ENCODE assay signal across 8 mouse cellular contexts in the genomic region with DNA sequence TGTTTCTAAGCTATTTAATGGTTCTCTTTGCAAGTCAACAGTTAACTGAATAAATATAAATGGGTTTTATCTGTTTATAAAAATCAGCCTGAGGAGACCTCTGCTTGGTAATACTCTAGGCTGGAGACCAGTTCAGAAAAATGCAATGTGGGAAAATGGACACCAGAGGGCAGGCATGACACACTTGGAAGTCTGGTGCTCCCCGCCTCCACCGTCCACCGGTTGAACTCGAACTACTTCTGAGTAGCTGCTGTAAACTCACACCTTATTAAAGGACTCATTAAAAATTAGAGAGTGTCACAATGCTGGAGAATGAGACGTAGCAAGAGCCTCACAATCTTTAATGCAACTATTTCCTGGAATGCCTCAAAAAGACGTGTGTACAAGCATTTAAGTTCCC. TPM values are rescaled to one million over a fixed set of nuclear protein-coding genes. Genes with fewer than 3 reads are reported as not detected.
DNase-seq lines count a peak whose midpoint lies in the region; ATAC-seq and TF ChIP-seq lines count a peak whose summit lies in the region.

No protein-coding gene starts in this region.

- no peaks in the 10 kb centered on the region for H3K27me3 ChIP-seq in heart, embryonic 12.5 days (replicated peaks)
- H3K27me3 ChIP-seq in intestine, postnatal 0 days (replicated peaks; ENCODE audit: control insufficient read depth, insufficient read depth, low read length) = no peaks in the 10 kb centered on the region
- no peaks in the 10 kb centered on the region for H3K27me3 ChIP-seq in midbrain, embryonic 13.5 days
- no peaks in the 10 kb centered on the region for H3K27me3 ChIP-seq in small intestine, adult 2 months (ENCODE audit: control insufficient read depth, insufficient read depth, low read length)

- H3K36me3 ChIP-seq in heart, embryonic 12.5 days = no peaks in the 10 kb centered on the region
- H3K36me3 ChIP-seq in intestine, postnatal 0 days (ENCODE audit: control insufficient read depth, insufficient read depth) = no peaks in the 10 kb centered on the region
- no peaks in the 10 kb centered on the region for H3K36me3 ChIP-seq in midbrain, embryonic 13.5 days
- H3K36me3 ChIP-seq in small intestine, adult 2 months (ENCODE audit: control insufficient read depth, insufficient read depth, low read length) = no peaks in the 10 kb centered on the region

- no peak overlapping the region for H3K4me2 ChIP-seq in heart, embryonic 12.5 days
- H3K4me2 ChIP-seq in intestine, postnatal 0 days (replicated peaks; ENCODE audit: low read depth) = no peak overlapping the region
- no peak overlapping the region for H3K4me2 ChIP-seq in midbrain, embryonic 13.5 days (replicated peaks)

- no peak for ATAC-seq in heart, embryonic 12.5 days (ENCODE audit: insufficient number of reproducible peaks, low FRiP score)
- ATAC-seq in intestine, postnatal 0 days = no peak
- ATAC-seq in midbrain, embryonic 13.5 days = peak; percentile 89

- H3K4me3 ChIP-seq in heart, embryonic 12.5 days = no peak overlapping the region
- H3K4me3 ChIP-seq in intestine, postnatal 0 days (ENCODE audit: low read depth, low read length) = no peak overlapping the region
- no peak overlapping the region for H3K4me3 ChIP-seq in midbrain, embryonic 13.5 days (replicated peaks)
- H3K4me3 ChIP-seq in small intestine, adult 2 months (ENCODE audit: low read depth, low read length) = no peak overlapping the region

- TF ChIP-seq CTCF in intestine, postnatal 0 days (IDR thresholded peaks at IDR 0.05; ENCODE audit: low read depth) = peak; percentile 90
- TF ChIP-seq CTCF in small intestine, adult 2 months (IDR thresholded peaks at IDR 0.05; ENCODE audit: extremely low read depth, insufficient read length, insufficient replicate concordance, low read depth, low read length) = peak; percentile 81; the same call in 1 of the 2 replicates

- no peak overlapping the region for H3K9ac ChIP-seq in heart, embryonic 12.5 days
- no peak overlapping the region for H3K9ac ChIP-seq in intestine, postnatal 0 days (ENCODE audit: low read depth, low read length)
- H3K9ac ChIP-seq in midbrain, embryonic 13.5 days (replicated peaks) = no peak overlapping the region

- no peak for TF ChIP-seq POLR2A in small intestine, adult 2 months (IDR thresholded peaks at IDR 0.05; ENCODE audit: low read depth, low read length)

- H3K4me1 ChIP-seq in heart, embryonic 12.5 days (replicated peaks) = no peaks in the 10 kb centered on the region; the same call in 1 of the 2 replicates
- H3K4me1 ChIP-seq in intestine, postnatal 0 days (replicated peaks; ENCODE audit: control insufficient read depth, insufficient read depth, low read length) = no peaks in the 10 kb centered on the region
- H3K4me1 ChIP-seq in midbrain, embryonic 13.5 days (replicated peaks) = no peaks in the 10 kb centered on the region
- peaks cover 2% of the 10 kb centered on the region; the same call in 1 of the 2 replicates for H3K4me1 ChIP-seq in small intestine, adult 2 months (ENCODE audit: control insufficient read depth, insufficient read depth, insufficient read length, low read length)

- intact Hi-C loops in left cerebral cortex, postnatal 25 days (cut with DNase I) = loop anchor here (5.0 kb wide), 1 partner anchor 648 kb away; no protein-coding TSS in a partner anchor

- WGBS in heart, embryonic 12.5 days = 9% methylated on average over 6 of the region's 6 CpGs
- 10% methylated on average over 6 of the region's 6 CpGs for WGBS in intestine, postnatal 0 days
- 10% methylated on average over 6 of the region's 6 CpGs for WGBS in midbrain, embryonic 13.5 days
- 6% methylated on average over 6 of the region's 6 CpGs for WGBS in small intestine, adult 2 months

- H3K27ac ChIP-seq in heart, embryonic 12.5 days (ENCODE audit: poor library complexity, severe bottlenecking) = no peak overlapping the region
- no peak overlapping the region for H3K27ac ChIP-seq in intestine, postnatal 0 days (ENCODE audit: low read depth, low read length)
- no peak overlapping the region for H3K27ac ChIP-seq in midbrain, embryonic 13.5 days
- H3K27ac ChIP-seq in small intestine, adult 2 months (ENCODE audit: insufficient read depth, low read depth, low read length) = no peak overlapping the region

- peak; percentile 92 for DNase-seq in heart, adult 11 months
- DNase-seq in cerebellum, postnatal 25 days = peak; percentile 60 to 80
- DNase-seq in gastrocnemius, adult 8-10 months (ENCODE audit: low spot score in 2 of 2) = peak; percentile 22 to 37
- DNase-seq in left cerebral cortex, postnatal 25 days (ENCODE audit: low spot score in 2 of 2) = peak; percentile 71 to 79

- no peaks in the 10 kb centered on the region for H3K9me3 ChIP-seq in heart, embryonic 12.5 days (replicated peaks)
- no peaks in the 10 kb centered on the region for H3K9me3 ChIP-seq in intestine, postnatal 0 days (ENCODE audit: control insufficient read depth)
- H3K9me3 ChIP-seq in midbrain, embryonic 13.5 days = no peaks in the 10 kb centered on the region

RNA-seq across cellular contexts. Expression of gene Cmss1, which starts 27.5 kb away (rescaled TPM):
- 27.5 and 30.1 TPM in 2 replicates for polyA plus RNA-seq in heart, embryonic 12.5 days (2016; fragmentation: Nextera tagmentation; extraction: Ambion mirVana)
- 10 to 100 TPM; 28.6 to 40.1 (median 38.8) TPM for total RNA-seq in gastrocnemius, adult 8-10 months (2022)
- 19.1 and 19.9 TPM in 2 replicates for polyA plus RNA-seq in intestine, postnatal 0 days (2015; fragmentation: Nextera tagmentation; extraction: Ambion mirVana)
- 10 to 100 TPM; 15.9 to 16.1 TPM for total RNA-seq in left cerebral cortex, postnatal 25 days (2021)
- polyA plus RNA-seq in midbrain, embryonic 13.5 days (2015; fragmentation: Nextera tagmentation; extraction: Ambion mirVana) = 36.8 and 38.3 TPM in 2 replicates
- polyA plus RNA-seq in small intestine, adult 2 months (2012; rRNA removed) = 1.7 and 2.6 TPM in 2 replicates

Comparison
In these comparisons a context has a peak if more than half of its experiments do, and no peak if none do; other contexts are left out.
1. DNase-seq: peak in every context shown above with its lines; median percentile 92 in heart, adult 11 months; 75 in left cerebral cortex, postnatal 25 days; 70 in cerebellum, postnatal 25 days; 30 in gastrocnemius, adult 8-10 months.